Mouse (Mus musculus): ENCODE measurements around the gene Bean1.

DNA sequence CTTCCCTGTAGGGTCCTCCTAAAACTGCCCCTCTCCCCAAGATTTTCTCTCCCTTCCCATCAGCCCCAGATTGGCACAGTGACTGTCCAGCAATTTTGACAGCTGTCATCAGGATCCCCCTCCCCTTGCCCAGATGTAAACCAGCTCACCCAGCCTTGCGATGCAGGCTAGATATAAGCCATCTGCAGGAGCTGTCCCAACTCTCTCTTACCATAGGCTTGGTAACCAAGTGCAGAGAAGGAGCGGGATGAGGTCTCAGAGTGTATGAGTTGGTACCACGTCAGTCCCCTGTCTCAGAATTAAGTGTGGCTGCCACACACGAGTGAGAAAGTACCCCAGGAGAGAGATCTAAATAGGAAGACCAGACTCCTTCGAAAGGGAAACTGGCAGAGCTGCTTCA, 18.2 kb downstream of the Bean1 start:
- TF ChIP-seq CTCF (conservative IDR thresholded peaks at IDR 0.05; ENCODE audit: insufficient read depth, insufficient read length, low read depth, low read length) (no peak), POLR2A (IDR thresholded peaks at IDR 0.05; ENCODE audit: low read depth, low read length) (no peak)

Data from kidney, adult 2 months (tissue).